Mouse (Mus musculus): ENCODE measurements around the gene Lrrfip1.

GRCm38 (mm10) chr1:91015571-91015970 lies 17.0 kb downstream of the Lrrfip1 start:
- TF ChIP-seq CTCF (IDR thresholded peaks at IDR 0.05; ENCODE audit: low read depth), result no peak
- TF ChIP-seq EP300 (IDR thresholded peaks at IDR 0.05; ENCODE audit: low read depth), result no peak

All from liver, embryonic 14.5 days (tissue).